Mouse (Mus musculus) megakaryocyte-erythroid progenitor cell, adult 5 weeks (primary cell): Measurements from ENCODE around the gene Ctrc. TPM values are rescaled to one million over a fixed set of nuclear protein-coding genes. Genes with fewer than 3 reads are reported as not detected.

Experiments used
- polyA plus RNA-seq: library from polyadenylated mRNA; stranded (reverse); fragments of >175 nt; gene quantifications from 2 replicates; pipeline ENCODE4 v1.2.3, GENCODE M21; 2012

Ctrc gene
- not detected in 2 replicates for polyA plus RNA-seq

DNA sequence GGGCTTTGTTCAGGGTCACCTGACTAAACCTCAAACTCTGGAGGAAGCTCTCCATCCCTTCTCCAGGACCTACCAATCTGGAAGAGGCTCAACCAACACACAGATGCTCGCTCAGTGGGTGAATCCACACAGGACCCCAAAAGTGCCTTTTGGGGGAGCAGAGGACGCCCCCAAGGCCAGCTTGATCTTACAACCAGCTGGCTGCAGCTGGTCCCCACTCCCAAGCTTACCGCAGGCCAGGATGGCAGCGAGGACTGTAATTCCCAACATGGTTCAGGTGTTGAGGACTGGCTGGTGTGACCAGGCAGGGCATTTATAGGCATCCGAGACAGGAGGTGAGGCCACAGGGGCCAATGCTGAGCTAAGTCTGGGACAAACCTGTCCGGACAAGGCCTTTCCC, at the start of gene Ctrc:
Gene Ctrc (minus strand): TSS at position 361 of the 400 bp plus-strand sequence.

DNA sequence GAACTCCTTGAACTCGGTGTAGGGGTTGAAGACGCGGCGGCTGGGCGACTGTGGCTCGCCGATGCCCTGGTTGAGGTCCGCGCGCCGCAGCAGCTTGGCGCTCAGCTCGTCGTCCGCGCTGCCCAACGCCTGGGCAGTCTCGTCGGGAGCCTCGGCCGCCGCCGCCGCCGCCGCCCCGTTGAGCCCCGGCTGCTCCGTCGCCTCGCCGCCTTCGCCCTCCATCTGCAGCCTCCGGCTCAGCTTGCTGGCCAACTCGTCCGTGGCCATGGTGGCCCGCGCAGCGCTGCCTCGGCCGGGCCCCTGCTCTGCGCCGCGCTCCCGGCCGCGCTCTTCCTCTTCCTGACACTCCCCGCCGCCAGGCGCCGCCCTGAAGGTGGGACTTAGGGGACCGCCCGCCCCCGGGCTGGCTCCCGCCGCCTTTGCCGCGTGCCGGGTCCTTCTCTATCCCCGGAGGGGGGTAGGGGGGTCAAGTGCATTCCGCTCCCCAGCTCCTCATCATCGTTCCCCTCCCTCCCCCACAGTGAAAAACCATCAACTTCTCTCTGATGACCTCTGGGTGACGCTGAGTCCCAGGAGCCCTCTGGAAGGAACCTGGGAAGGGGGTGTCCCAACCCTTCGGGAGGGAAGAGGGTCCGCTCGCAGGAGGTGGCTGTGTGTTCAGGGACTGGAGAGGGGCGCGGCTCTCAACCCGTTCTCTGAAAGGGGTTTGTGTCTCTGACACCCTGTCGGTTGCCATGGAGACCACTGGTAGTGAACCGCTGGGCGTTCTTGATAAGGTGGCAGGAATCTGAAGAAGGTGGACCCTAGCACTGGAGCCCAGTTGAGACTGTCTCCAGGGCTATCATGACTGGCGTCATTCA, 28.7 kb upstream of the Ctrc start, which contains the start of gene Efhd2:
Gene Efhd2 (minus strand): TSS at position 320 of the 860 bp plus-strand sequence.

DNA sequence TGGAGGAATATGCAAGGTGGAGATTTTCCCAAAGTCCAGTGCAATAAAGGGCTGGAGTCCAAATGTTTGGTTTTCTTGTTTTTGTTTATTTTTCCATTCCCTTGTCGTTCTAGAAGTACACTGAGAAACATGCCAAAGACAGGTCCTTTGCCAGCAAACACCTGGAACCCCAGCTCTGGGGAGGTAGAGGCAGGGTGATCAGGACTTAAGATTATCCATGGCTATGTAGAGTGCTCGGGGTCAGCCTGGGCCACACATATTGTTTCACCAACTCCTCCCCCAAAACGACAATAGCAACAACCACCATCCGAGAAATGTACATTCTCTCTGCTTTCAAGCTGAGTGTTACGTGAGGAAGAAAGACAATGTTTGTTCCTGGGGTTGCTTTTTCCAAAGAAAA, 20.1 kb downstream of the Ctrc start, which contains the start of gene Cela2a:
Gene Cela2a (minus strand): TSS at position 101 of the 400 bp plus-strand sequence.

DNA sequence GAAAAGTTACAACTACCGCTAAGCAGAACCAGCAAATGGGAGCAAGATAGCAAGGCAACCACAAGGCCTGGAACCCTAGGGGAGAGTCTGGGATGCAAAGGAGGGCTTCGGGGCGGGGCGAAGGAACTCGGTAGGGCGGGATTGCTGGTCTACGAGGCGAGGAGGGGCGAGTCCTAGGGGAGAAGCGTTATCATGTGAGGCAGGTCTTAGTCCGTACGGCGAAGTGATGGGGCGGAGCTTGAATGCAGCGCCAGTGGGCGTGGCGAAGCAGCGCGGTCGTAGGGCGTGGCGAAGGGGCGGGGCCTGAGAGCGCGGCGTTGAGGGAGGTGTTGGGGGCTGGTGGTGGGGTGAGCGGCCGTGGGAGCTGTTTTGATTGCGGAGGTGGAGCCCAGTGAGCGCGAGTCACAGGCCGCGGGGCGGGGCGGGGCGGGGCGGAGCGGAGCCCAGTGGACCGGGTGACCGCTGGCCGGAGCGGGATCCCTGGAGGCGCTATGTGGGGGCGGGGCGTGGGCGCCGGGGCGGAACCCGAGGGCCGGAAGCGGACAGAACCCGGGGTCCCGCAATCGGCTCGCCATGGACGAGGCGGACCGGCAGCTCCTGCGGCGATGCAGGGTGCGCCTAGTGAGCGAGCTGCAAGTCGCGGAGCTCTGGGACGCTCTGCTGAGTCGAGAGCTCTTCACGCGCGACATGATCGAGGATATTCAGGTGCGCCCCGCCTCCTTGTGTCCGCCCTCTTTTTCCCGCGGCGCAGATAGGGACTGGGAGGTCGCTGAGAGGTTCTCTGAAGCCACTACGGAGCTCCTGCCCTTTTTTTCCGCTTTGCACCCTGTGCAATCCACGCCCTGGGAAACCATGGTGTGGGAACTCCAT, 52.6 kb downstream of the Ctrc start, which contains the start of gene Casp9:
Gene Casp9 (plus strand): TSS at position 331 of the 870 bp plus-strand sequence.

DNA sequence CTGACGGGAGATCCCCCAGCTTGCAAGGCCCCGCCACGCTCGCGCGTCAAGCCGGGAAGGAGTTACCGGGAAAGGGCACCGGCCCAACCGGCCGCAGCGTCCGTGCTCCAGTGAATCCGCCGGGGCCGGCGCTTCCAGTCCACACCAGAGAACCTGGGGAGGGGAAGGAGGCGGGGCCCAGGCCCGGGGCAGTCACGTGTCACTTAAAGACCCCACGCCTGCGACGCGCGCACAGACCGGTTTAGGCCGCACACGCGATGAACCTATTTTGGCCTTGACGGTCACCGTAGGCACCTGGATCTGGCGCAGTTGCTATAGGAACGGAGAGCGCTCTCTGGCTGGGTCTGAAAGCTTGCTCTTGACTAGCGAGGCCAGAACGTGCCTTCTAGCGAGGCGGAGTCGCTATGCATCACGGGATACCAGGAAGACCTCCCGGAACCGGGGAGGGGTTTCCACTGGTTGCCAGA, 55.6 kb downstream of the Ctrc start, which contains the start of gene Dnajc16:
Gene Dnajc16 (minus strand): TSS at position 408 of the 467 bp plus-strand sequence.

Other genes starting within 250 kb of the Ctrc start
- 0.13 and 0.33 TPM in 2 replicates for gene Fblim1, start 240.3 kb downstream of the Ctrc start, polyA plus RNA-seq
- 1.8 TPM in 2 replicates for gene Tmem82, start 227.7 kb downstream of the Ctrc start, polyA plus RNA-seq
- 0.03 TPM in 1 of 2 replicates, not detected in the other for gene Slc25a34, start 222.5 kb downstream of the Ctrc start, polyA plus RNA-seq
- gene Plekhm2, start 181.5 kb downstream of the Ctrc start, polyA plus RNA-seq: 42.1 and 42.7 TPM in 2 replicates
- gene Rsc1a1, start 160.8 kb downstream of the Ctrc start, polyA plus RNA-seq: 2.7 and 2.8 TPM in 2 replicates
- gene Ddi2, start 122.9 kb downstream of the Ctrc start, polyA plus RNA-seq: 11.9 and 12.8 TPM in 2 replicates
- gene Agmat, start 99.7 kb downstream of the Ctrc start, polyA plus RNA-seq: 0.07 and 0.15 TPM in 2 replicates
- 1.7 and 1.8 TPM in 2 replicates for gene Dnajc16, start 55.4 kb downstream of the Ctrc start, polyA plus RNA-seq
- gene Casp9, start 52.7 kb downstream of the Ctrc start, polyA plus RNA-seq: 13.0 and 16.1 TPM in 2 replicates
- not detected in 2 replicates for gene Cela2a, start 20.2 kb downstream of the Ctrc start, polyA plus RNA-seq
- gene Efhd2, start 28.6 kb upstream of the Ctrc start, polyA plus RNA-seq: 100 and 107 TPM in 2 replicates
- 0.11 and 0.27 TPM in 2 replicates for gene Fhad1, start 168.7 kb upstream of the Ctrc start, polyA plus RNA-seq
- 1.6 and 2.1 TPM in 2 replicates for gene Tmem51, start 237.9 kb upstream of the Ctrc start, polyA plus RNA-seq